In the genomic region with DNA sequence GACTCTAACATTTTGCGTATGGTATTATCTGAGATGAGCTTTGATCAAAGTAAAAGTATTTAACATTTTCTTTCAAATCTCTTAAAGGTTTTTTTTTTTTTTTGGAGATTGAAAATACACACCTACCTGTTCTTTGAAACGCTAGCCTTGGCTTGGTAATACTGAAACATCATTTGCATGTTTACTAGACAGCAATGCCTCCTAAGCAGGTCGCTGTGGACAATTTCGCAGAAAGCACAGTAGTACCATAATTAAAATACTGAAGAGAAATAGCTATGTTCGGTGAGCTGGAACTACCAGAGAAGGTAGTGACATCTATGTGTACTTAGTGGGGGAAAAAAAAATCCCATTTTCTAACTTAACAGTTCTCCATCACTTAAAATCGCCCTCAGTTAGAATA, we compare ENCODE assay signal across 15 mouse cellular contexts. TPM values are rescaled to one million over a fixed set of nuclear protein-coding genes. Genes with fewer than 3 reads are reported as not detected.
DNase-seq lines count a peak whose midpoint lies in the region; ATAC-seq and TF ChIP-seq lines count a peak whose summit lies in the region.
"Had no signal": no experiment of that assay in that cellular context is flagged by ENCODE, and none has a peak within 500 bp of the region (broad histone marks: within the 10 kb centered on the region; RNA-seq: fewer than 3 reads in every experiment).

No protein-coding gene starts in this region.

- no peak overlapping the region for H3K9ac ChIP-seq in forebrain, embryonic 16.5 days (replicated peaks; ENCODE audit: low read depth, low read length)
- H3K9ac ChIP-seq: embryonic facial prominence, embryonic 13.5 days; heart, embryonic 13.5 days; hindbrain, embryonic 15.5 days had no signal

- no peaks in the 10 kb centered on the region for H3K9me3 ChIP-seq in forebrain, embryonic 16.5 days (ENCODE audit: control insufficient read depth, low read length)
- no peaks in the 10 kb centered on the region for H3K9me3 ChIP-seq in forebrain, embryonic 10.5 days
- H3K9me3 ChIP-seq: embryonic facial prominence, embryonic 13.5 days; heart, embryonic 13.5 days; hindbrain, embryonic 15.5 days had no signal

- H3K4me3 ChIP-seq in forebrain, embryonic 16.5 days (replicated peaks; ENCODE audit: low read length): no peak overlapping the region
- no peak overlapping the region for H3K4me3 ChIP-seq in forebrain, embryonic 10.5 days
- H3K4me3 ChIP-seq in left cerebral cortex, adult 2 months: no peak overlapping the region
- no peak overlapping the region for H3K4me3 ChIP-seq in lung, adult 2 months (replicated peaks; ENCODE audit: extremely low read depth, low read depth, low read length)
- H3K4me3 ChIP-seq: embryonic facial prominence, embryonic 13.5 days; gastrocnemius, adult 2 months; heart, embryonic 13.5 days; hindbrain, embryonic 15.5 days had no signal

- peak; percentile 20 for DNase-seq in cerebellum, adult 8-10 months
- no peak for DNase-seq in cerebellum, adult 11-12 months
- DNase-seq in forebrain, embryonic 10.5 days (ENCODE audit: extremely low spot score, low spot score): no peak
- DNase-seq in left cerebral cortex, adult 2 months (ENCODE audit: extremely low spot score in 1 of 2, low spot score in 2 of 2): no peak
- no peak for DNase-seq in left cerebral cortex, adult 18-20 months (ENCODE audit: low spot score in 2 of 2)
- no peak for DNase-seq in lung, adult 2 months
- DNase-seq in spleen, postnatal 10 days (ENCODE audit: low spot score in 2 of 2): no peak
- DNase-seq: adrenal gland, postnatal 14 days; gastrocnemius, adult 2 months; gastrocnemius, postnatal 25 days; heart, postnatal 36 days had no signal

- 84% methylated on average over 6 of the region's 6 CpGs for WGBS in forebrain, embryonic 16.5 days
- 94% methylated on average over 6 of the region's 6 CpGs for WGBS in forebrain, embryonic 10.5 days
- WGBS in lung, adult 2 months: 87% methylated on average over 6 of the region's 6 CpGs

- H3K36me3 ChIP-seq in forebrain, embryonic 16.5 days (ENCODE audit: control insufficient read depth, insufficient read depth): no peaks in the 10 kb centered on the region
- peaks cover 7% of the 10 kb centered on the region; the same call in 1 of the 2 replicates for H3K36me3 ChIP-seq in forebrain, embryonic 10.5 days (replicated peaks)
- H3K36me3 ChIP-seq: embryonic facial prominence, embryonic 13.5 days; hindbrain, embryonic 15.5 days had no signal

- H3K4me2 ChIP-seq in forebrain, embryonic 16.5 days (ENCODE audit: low read length): no peak overlapping the region
- H3K4me2 ChIP-seq: embryonic facial prominence, embryonic 13.5 days; heart, embryonic 13.5 days; hindbrain, embryonic 15.5 days had no signal

- peak overlapping the region; percentile 71 for H3K27ac ChIP-seq in forebrain, embryonic 16.5 days (ENCODE audit: low read length)
- no peak overlapping the region for H3K27ac ChIP-seq in forebrain, embryonic 10.5 days
- H3K27ac ChIP-seq in left cerebral cortex, adult 2 months: peak overlapping the region; percentile 91
- H3K27ac ChIP-seq: embryonic facial prominence, embryonic 13.5 days; gastrocnemius, adult 2 months; heart, embryonic 13.5 days; hindbrain, embryonic 15.5 days had no signal

- no peak for TF ChIP-seq POLR2A in lung, adult 2 months (IDR thresholded peaks at IDR 0.05; ENCODE audit: borderline replicate concordance, extremely low read depth, low read depth, low read length)

- intact Hi-C loops in left cerebral cortex, adult 2 months (cut with DNase I): no loop called here

- H3K27me3 ChIP-seq in forebrain, embryonic 16.5 days (replicated peaks; ENCODE audit: control insufficient read depth, insufficient read depth, low read length): no peaks in the 10 kb centered on the region
- H3K27me3 ChIP-seq in forebrain, embryonic 10.5 days (ENCODE audit: poor library complexity, severe bottlenecking): peaks cover 8% of the 10 kb centered on the region; the same call in 1 of the 2 replicates
- H3K27me3 ChIP-seq: heart, embryonic 13.5 days; hindbrain, embryonic 15.5 days had no signal

- TF ChIP-seq CTCF in left cerebral cortex, adult 2 months (IDR thresholded peaks at IDR 0.05): no peak
- TF ChIP-seq CTCF in lung, adult 2 months (IDR thresholded peaks at IDR 0.05; ENCODE audit: insufficient read depth, low read length): no peak

- peaks cover 30% of the 10 kb centered on the region for H3K4me1 ChIP-seq in forebrain, embryonic 16.5 days (replicated peaks; ENCODE audit: control insufficient read depth, insufficient read depth, low read length)
- H3K4me1 ChIP-seq in forebrain, embryonic 10.5 days: peaks cover 78% of the 10 kb centered on the region
- H3K4me1 ChIP-seq in lung, adult 2 months (ENCODE audit: control insufficient read depth, insufficient read depth, low read length): no peaks in the 10 kb centered on the region

- ATAC-seq in forebrain, embryonic 16.5 days: no peak

RNA-seq across cellular contexts. Expression of a gene that starts 12.3 kb away (rescaled TPM):
- polyA plus RNA-seq in forebrain, embryonic 16.5 days (2015; fragmentation: Nextera tagmentation; extraction: Ambion mirVana): 111 and 146 TPM in 2 replicates
- 2.1 and 3.0 TPM in 2 replicates for polyA plus RNA-seq in forebrain, embryonic 10.5 days (2016; fragmentation: Nextera tagmentation; extraction: Ambion mirVana)
- 100 to 1,000 TPM; 351 to 386 TPM for total RNA-seq in left cerebral cortex, adult 2 months (2021)
- 100 to 1,000 TPM; 341 to 359 TPM for total RNA-seq in left cerebral cortex, adult 18-20 months (2021)
- polyA plus RNA-seq in lung, adult 2 months (2012; rRNA removed): 10.5 and 18.0 TPM in 2 replicates
